Mouse (Mus musculus) gastrocnemius, postnatal 4 days (tissue): ENCODE data around the gene D930048N14Rik. TPM values are rescaled to one million over a fixed set of nuclear protein-coding genes. Genes with fewer than 3 reads are reported as not detected.
"Not testable (repeated sequence)": the region's sequence is repeated elsewhere in the genome, so short reads cannot be mapped to it uniquely, and the experiment has no call there.

Source experiments
- DNase-seq, 2 experiments: peaks; one replicate each; pipeline ENCODE4 v3.0.0; 2021 to 2022; ENCODE audit warnings: low spot score in 2 of 2, mixed read lengths in 2 of 2
- total RNA-seq, 2 experiments: library from RNA; stranded (reverse); gene quantifications; 2 replicates each; pipeline ENCODE4 v1.2.3; 2021

D930048N14Rik gene
- total RNA-seq, 2 experiments from 2014 or later = 1.1 to 1.6 TPM

DNA sequence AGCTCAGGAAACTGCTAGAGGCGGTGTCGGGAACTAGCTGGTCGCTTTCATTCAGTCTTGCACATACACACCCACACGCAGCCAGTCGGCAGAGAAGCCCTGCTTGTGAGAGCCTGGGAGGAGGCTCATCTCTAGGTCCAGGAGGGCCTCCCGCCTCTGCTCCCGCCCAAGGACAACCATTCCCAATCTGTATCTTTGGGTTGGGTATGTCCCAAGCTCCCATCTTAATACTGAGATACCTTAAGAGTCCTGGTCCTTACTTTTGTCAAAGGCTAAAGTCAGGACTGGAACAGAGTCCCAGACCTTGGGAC, 910 bp upstream of the D930048N14Rik start:
- no peak for DNase-seq

DNA sequence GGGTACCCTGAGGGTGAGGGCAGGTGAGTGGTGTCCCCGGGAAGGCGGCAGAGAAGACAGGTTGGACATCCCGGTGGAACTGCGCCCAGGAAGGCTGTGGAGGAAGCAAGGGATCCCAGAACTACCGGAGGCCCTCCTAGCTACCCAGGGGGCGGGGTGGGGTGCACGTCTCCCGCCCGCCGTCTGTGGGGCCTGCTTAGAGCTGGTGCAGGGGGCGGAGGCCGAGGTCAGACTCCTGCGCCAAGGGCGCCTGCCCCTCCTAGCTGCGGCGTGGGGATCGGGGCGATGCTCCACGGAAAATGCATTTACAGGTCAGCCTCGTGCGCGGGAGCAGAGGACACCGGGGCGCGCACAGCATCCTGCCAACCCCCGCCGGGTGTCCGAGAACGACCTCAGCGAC, 493 bp upstream of the D930048N14Rik start:
- DNase-seq = no peak

GRCm38 (mm10) chr11:51652889-51653418, 2.2 kb downstream of the D930048N14Rik start:
- DNase-seq = no peak

GRCm38 (mm10) chr11:51653736-51654135, 3.0 kb downstream of the D930048N14Rik start:
- DNase-seq = no peak

GRCm38 (mm10) chr11:51654891-51655290, 4.1 kb downstream of the D930048N14Rik start:
- DNase-seq = no peak

DNA sequence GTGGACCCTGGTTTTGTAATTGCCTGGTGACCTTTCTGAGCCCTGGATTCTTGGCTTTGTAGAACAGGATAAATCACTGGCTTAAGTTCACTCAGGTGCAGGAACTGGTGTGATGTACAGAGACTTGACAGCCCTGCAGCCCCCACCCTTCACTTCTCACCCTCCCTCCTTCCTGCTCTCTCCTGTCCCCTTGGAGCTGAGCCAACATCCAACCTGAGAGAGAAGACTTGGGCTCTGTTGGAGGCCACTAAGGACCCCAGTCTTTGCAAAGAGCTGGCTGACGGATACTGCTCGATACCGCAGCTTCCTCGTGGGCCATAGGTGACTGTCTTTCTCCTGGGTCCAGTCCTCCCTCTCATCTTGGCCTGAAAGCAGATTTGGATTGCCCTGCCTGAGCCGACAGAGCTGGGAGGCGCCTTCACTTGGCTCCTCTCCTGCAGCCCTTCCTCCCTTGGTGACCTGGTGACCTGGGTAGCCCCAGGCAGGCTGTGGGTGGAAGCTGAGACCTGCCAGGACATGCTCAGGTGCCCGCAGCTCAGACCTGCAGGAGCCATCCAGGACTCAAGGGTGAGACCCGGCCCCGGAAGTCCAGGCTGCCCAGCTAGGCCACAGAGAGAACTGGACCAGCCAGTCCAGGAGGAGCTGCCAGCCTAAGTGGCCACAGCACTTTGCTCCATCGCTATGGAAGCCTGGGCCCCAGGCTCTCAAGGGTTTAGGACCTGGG, 6.2 kb downstream of the D930048N14Rik start:
- no peak for DNase-seq

GRCm38 (mm10) chr11:51658291-51658690, 7.5 kb downstream of the D930048N14Rik start:
- no peak for DNase-seq

DNA sequence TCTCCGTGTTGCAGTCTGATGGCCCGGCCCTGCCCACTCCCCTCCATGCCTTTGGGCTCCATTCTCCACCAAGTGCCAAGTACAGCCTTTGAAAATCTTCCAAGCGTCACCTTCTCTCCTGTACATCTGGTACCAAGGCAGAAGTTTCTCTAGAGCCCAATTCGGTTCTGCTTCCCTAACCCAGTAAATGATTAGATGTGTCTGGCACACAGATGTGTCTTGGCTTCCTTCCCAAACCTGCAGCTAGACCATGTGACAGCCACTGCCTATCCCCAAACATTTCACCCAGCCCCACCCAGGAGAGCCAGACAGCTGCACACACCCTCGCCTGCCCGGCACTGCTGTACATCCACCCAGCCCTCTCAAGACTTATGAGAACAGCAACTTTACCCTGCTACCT, 8.0 kb downstream of the D930048N14Rik start:
- DNase-seq = no peak

DNA sequence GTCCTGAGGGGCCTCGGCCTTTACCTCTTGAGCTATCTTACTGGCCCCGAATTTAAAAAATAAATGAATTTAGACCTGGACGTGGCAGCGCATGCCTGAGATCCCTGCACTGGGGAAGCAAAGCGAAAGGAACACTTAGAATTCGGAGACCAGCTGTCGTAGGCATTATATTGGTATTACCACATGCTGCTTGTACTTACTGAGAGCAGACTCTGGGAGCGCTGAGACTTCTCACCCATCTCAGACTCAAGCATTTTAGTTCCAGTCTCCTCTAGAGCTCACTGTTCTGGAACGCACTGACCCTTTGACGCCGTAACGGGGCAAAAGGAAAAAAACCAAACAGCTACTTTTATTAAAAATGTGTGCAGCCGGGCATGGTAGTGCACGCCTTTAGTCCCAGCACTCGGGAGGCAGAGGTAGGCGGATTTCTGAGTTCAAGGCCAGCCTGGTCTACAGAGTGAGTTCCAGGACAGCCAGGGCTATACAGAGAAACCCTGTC, 11.2 kb downstream of the D930048N14Rik start:
- no peak for DNase-seq

- DNase-seq = no peak
These were observed 11.9 kb downstream of the D930048N14Rik start for GRCm38 (mm10) chr11:51662632-51663031.

DNA sequence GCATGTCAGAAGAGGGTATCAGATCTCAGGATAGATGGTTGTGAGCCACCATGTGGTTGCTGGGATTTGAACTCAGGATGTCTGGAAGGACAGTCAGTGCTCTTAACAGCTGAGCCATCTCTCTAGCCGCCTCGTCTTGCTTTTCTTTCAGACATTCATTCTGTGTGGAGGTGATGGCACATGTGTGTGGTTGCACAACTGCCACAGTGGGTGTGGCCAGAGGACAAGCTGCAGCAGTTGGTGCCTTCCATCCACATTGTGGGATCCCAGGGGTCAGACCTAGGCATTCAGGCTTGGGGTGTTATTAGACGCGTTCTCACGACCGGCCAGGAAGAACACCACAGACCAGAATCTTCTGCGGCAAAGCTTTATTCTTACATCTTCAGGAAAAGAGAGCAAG, 14.0 kb downstream of the D930048N14Rik start:
- not testable (repeated sequence) for DNase-seq

DNA sequence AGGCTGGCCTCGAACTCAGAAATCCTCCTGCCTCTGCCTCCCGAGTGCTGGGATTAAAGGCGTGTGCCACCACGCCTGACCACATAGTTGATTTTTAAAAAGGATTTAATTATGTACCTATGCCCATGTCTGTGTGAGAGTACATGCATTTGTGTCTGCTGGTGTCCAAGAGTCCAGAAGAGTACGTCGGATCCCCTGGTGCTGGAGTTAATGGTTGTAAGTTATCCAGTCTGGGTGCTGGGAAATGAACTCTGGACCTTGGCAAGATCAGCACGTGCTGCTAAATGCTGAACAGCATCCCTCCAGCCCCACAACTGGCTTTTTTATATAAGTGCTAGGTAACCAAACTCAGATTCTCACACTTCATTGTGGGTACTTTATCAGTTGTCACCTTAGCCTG, 20.1 kb downstream of the D930048N14Rik start:
- no peak for DNase-seq

DNA sequence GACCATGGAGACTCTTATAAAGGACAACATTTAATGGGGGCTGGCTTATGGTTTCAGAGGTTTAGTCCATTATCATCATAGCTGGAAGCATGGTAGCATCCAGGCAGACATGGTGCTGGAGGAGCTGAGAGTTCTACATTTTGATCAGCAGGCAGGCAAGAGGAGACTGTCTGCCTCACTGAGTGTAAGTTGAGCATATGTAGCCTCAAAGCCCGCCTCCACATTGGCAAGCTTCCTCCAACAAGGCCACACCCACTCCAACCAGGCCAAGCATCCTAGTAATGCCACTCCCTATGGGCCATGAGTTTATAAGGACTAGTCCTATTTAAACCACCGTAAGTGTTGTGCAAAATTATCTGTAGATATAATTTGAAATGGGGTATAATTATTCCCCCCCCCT, 20.6 kb downstream of the D930048N14Rik start:
- DNase-seq = no peak

GRCm38 (mm10) chr11:51673291-51673690, 22.5 kb downstream of the D930048N14Rik start:
- DNase-seq = no peak

GRCm38 (mm10) chr11:51675386-51675785, 24.6 kb downstream of the D930048N14Rik start:
- no peak for DNase-seq

GRCm38 (mm10) chr11:51677737-51678418, 27.1 kb downstream of the D930048N14Rik start:
- DNase-seq = no peak

DNA sequence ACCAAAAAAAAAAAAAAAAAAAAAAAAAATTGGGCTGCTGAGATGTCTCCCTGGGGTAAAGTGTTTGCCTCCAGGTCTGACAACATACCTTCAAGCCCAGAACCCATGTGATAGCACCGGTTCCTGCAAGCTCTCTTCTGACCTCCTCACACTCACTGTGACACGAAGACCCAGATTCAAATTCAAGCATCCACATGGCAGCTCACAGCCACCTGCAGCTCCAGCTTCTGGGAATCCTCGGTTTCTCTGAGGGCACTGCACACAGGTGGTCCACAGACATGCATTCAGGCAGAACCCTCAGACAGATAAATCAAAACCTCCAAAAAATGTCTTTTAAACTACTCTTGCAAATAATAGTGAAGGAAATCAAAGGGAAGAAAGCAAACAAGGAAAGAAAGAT, 28.7 kb downstream of the D930048N14Rik start:
- DNase-seq = no peak

DNA sequence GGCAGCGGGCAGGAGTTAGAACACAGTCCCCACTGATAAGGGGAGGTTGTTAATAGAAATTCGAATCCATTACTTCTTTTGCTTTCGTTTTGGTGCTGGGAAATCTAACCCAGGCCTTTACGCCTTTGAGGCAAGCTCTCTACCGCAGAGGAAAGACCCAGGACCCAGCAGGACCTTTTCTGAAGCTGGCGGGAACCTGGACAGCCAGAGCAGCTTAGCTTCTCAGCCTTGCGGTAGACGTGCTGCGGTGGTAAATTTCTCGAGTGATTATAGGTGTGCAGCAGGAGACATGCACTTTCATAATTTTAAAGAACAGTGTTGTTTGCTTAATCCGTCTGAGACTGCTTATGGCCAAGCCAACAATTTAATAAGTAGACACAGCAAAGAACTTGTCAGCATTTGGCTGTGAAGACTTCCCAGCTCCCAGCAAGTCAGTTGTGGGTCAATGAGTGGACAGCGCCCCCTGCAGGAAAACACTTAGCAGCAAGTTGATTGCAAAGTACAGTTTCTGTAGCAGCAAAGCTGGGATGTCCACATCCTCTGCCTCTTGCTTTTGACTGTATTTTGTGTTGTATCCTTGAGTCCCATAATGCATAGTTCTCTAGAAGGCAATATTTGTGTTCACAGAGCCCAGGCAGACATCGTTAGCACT, 30.7 kb downstream of the D930048N14Rik start:
- peak; percentile 79 to 88 for DNase-seq

- DNase-seq = no peak
These were observed 31.2 kb downstream of the D930048N14Rik start for GRCm38 (mm10) chr11:51681976-51682374.

GRCm38 (mm10) chr11:51688330-51689328, 37.9 kb downstream of the D930048N14Rik start, which contains the start of gene 0610009B22Rik:
TSS of gene 0610009B22Rik (minus strand) at chr11:51688874.
- peak; percentile 100 for DNase-seq

GRCm38 (mm10) chr11:51689343-51689742, 38.6 kb downstream of the D930048N14Rik start:
- DNase-seq = peak in 1 of 2 experiments; percentile 7
